In genomic region chr6:37336831-37337260, GRCm38 (mm10) we compare ENCODE assay signal across 11 mouse cellular contexts. TPM values are rescaled to one million over a fixed set of nuclear protein-coding genes. Genes with fewer than 3 reads are reported as not detected.
DNase-seq lines count a peak whose midpoint lies in the region; ATAC-seq lines count a peak whose summit lies in the region.
"Had no signal": no experiment of that assay in that cellular context is flagged by ENCODE, and none has a peak within 500 bp of the region (broad histone marks: within the 10 kb centered on the region; RNA-seq: fewer than 3 reads in every experiment).

No protein-coding gene starts in this region.

- no peaks in the 10 kb centered on the region for H3K9me3 ChIP-seq in heart, embryonic 13.5 days
- H3K9me3 ChIP-seq in forebrain, embryonic 13.5 days (replicated peaks) = no peaks in the 10 kb centered on the region
- H3K9me3 ChIP-seq in midbrain, embryonic 10.5 days (replicated peaks) = no peaks in the 10 kb centered on the region

- H3K27ac ChIP-seq in heart, embryonic 13.5 days (replicated peaks) = peak overlapping the region; percentile 56
- H3K27ac ChIP-seq in forebrain, embryonic 13.5 days = no peak overlapping the region
- peak overlapping the region; percentile 23 for H3K27ac ChIP-seq in midbrain, embryonic 10.5 days (replicated peaks)
- H3K27ac ChIP-seq: macrophage had no signal

- H3K9ac ChIP-seq in heart, embryonic 13.5 days = no peak overlapping the region; the same call in 1 of the 2 replicates
- no peak overlapping the region for H3K9ac ChIP-seq in forebrain, embryonic 13.5 days

- no peak overlapping the region for H3K4me3 ChIP-seq in heart, embryonic 13.5 days
- no peak overlapping the region for H3K4me3 ChIP-seq in forebrain, embryonic 13.5 days
- H3K4me3 ChIP-seq in midbrain, embryonic 10.5 days = no peak overlapping the region

- H3K27me3 ChIP-seq in heart, embryonic 13.5 days (replicated peaks) = no peaks in the 10 kb centered on the region
- H3K27me3 ChIP-seq in forebrain, embryonic 13.5 days = no peaks in the 10 kb centered on the region
- H3K27me3 ChIP-seq in midbrain, embryonic 10.5 days (ENCODE audit: low read depth, poor library complexity, severe bottlenecking) = no peaks in the 10 kb centered on the region

- no peak overlapping the region for H3K4me2 ChIP-seq in heart, embryonic 13.5 days
- H3K4me2 ChIP-seq in forebrain, embryonic 13.5 days = peak overlapping the region; percentile 9; the same call in 1 of the 2 replicates

- no peak for ATAC-seq in heart, embryonic 13.5 days (ENCODE audit: extremely low read depth, insufficient number of reproducible peaks, low FRiP score, low TSS enrichment)
- peak; percentile 43 for ATAC-seq in forebrain, embryonic 13.5 days

- H3K4me1 ChIP-seq in heart, embryonic 13.5 days = peaks cover 23% of the 10 kb centered on the region
- peaks cover 15% of the 10 kb centered on the region for H3K4me1 ChIP-seq in forebrain, embryonic 13.5 days
- H3K4me1 ChIP-seq in midbrain, embryonic 10.5 days = peaks cover 16% of the 10 kb centered on the region

- no peak for DNase-seq in heart, postnatal 25 days (ENCODE audit: low spot score)
- DNase-seq in ES-CJ7 (ENCODE audit: low read depth, low spot score) = peak; percentile 82
- no peak for DNase-seq in midbrain, embryonic 10.5 days (ENCODE audit: low spot score)
- no peak for DNase-seq in cerebellum, postnatal 25 days
- no peak for DNase-seq in cerebellum, postnatal 10 days
- no peak for DNase-seq in T-cell, adult 2 months (ENCODE audit: low spot score)
- DNase-seq: adrenal gland, postnatal 36 days; right cerebral cortex, postnatal 25 days had no signal

- WGBS in heart, embryonic 13.5 days = 26% methylated on average over 5 of the region's 5 CpGs
- 5% methylated on average over 5 of the region's 5 CpGs for WGBS in forebrain, embryonic 13.5 days
- 14% methylated on average over 5 of the region's 5 CpGs for WGBS in midbrain, embryonic 10.5 days

- H3K36me3 ChIP-seq in heart, embryonic 13.5 days = peaks cover 96% of the 10 kb centered on the region
- no peaks in the 10 kb centered on the region for H3K36me3 ChIP-seq in forebrain, embryonic 13.5 days (ENCODE audit: poor library complexity, severe bottlenecking)
- no peaks in the 10 kb centered on the region; the same call in 1 of the 2 replicates for H3K36me3 ChIP-seq in midbrain, embryonic 10.5 days

- intact Hi-C loops in heart, postnatal 25 days (cut with DNase I) = no loop called here

RNA-seq across cellular contexts. Expression of gene Dgki, which starts 36.9 kb away (rescaled TPM):
- 0.51 and 0.63 TPM in 2 replicates for polyA plus RNA-seq in heart, embryonic 13.5 days (2015; fragmentation: Nextera tagmentation; extraction: Ambion mirVana)
- under 1 TPM; 0.20 to 0.29 TPM for total RNA-seq in heart, postnatal 25 days (2021)
- 3.8 and 4.3 TPM in 2 replicates for polyA plus RNA-seq in forebrain, embryonic 13.5 days (2015; fragmentation: Nextera tagmentation; extraction: Ambion mirVana)
- 0.63 and 1.4 TPM in 2 replicates for polyA plus RNA-seq in midbrain, embryonic 10.5 days (2016; fragmentation: Nextera tagmentation; extraction: Ambion mirVana)
